Mouse (Mus musculus): ENCODE data around the gene Borcs7.

DNA sequence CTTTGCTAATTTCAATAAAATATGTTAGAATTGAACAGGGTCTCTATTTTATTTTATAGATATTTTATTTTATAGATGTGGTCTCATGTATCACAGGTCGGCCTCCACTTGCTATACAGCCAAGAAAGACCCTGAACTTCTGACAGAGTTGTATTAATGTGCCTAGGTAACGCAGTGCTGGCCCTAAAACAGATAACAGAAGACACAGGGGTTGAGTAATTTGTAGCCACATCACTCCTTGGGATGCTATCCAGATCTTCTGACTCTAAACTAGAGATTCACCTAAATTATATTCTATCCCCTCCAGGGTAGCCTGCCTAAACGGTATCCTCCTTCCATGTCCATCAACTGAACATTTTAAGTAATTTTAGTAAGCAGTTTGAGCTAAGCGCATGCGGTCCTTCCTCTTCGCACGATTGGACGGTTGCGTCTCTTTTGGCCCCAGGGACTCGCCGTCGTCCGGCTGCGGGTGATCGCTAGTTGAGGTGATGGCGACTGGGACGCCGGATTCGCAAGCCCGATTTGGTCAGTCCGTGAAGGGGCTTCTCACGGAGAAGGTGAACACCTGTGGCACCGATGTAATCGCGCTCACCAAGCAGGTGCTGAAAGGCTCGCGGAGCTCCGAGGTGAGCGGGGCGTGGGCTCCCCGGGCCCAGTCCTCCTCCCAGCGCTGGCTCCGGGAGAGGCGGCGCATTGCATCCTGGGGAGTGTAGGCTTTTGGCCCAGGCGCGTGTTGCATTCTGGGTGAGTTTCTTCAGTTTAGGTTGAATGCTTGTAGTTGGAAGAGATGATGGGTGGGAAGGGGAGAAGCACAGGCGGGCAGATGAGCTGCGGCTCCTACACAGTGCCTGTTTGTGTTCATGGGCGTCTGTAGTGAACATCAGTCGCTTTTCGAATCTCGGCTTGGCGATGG lies at the start of gene Borcs7:
- no peak for TF ChIP-seq CTCF (IDR thresholded peaks at IDR 0.05; ENCODE audit: control insufficient read depth, insufficient read depth, low read length)
- peak; percentile 67; the same call in 1 of the 2 replicates for TF ChIP-seq POLR2A (IDR thresholded peaks at IDR 0.05; ENCODE audit: borderline replicate concordance, control insufficient read depth, low read depth, low read length)
